Mouse (Mus musculus): Measurements from ENCODE around the gene Olfr263. TPM values are rescaled to one million over a fixed set of nuclear protein-coding genes. Genes with fewer than 3 reads are reported as not detected.
"Not testable (repeated sequence)": the region's sequence is repeated elsewhere in the genome, so short reads cannot be mapped to it uniquely, and the experiment has no call there.

The Olfr263 gene
- not detected in 2 replicates for polyA plus RNA-seq (2015; fragmentation: Nextera tagmentation; extraction: Ambion mirVana)

DNA sequence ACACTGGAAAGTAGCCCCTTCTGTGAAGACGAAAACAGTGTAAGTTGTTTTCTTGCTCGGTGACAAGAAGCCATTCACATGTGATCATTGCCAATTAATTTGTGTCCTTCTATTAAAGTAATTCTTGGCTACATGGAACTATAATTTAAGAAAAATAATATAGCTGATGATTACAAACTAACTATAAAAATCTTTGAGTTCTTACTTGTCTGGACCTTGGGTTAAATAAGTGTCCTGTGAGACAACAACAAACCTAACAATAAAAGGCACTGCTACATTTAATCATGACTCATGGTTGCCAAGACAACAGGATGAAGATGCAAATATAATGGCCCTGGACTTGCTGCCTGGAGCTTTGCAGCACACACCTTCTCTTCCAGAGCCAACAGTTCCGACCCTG lies at the start of gene Olfr263:
Gene Olfr263, plus strand, starts transcription at position 301 of the 400 bp plus-strand sequence.
- H3K4me1 ChIP-seq; H3K27ac ChIP-seq; H3K9ac ChIP-seq; H3K27me3 ChIP-seq; H3K36me3 ChIP-seq; H3K4me3 ChIP-seq; H3K9me3 ChIP-seq; ATAC-seq (ENCODE audit: insufficient number of reproducible peaks, insufficient read depth, low FRiP score, low TSS enrichment, low read depth); H3K4me2 ChIP-seq: not testable (repeated sequence)
- 83% methylated on average over 3 of the region's 3 CpGs for WGBS

DNA sequence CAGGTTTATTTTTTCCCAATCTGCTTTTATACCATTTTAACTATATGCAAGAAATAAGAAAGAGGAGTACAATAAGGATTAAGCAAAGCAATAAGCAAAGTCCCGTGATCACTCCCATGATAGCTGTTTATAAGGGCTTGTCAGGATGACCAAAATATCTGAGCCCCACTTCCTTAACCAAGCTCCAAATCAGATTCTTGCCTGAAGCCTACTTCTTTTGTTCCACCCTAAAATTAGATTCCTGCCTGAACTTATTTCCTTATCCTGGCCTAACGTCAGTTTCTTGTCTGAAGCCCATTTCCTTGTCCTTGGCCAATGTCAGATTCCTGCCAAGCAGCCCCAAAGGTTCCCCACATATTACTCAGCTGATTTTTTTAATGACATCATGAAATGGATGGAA lies 46.8 kb upstream of the Olfr263 start:
- Histone ChIP-seq H3K36me3 (no peaks in the 10 kb centered on the region), H3K27me3 (no peaks in the 10 kb centered on the region), H3K4me2 (no peak overlapping the region), H3K27ac (no peak overlapping the region), H3K4me1 (no peaks in the 10 kb centered on the region), H3K9me3 (no peaks in the 10 kb centered on the region), H3K9ac (no peak overlapping the region), H3K4me3 (no peak overlapping the region)
- no peak for ATAC-seq (ENCODE audit: insufficient number of reproducible peaks, insufficient read depth, low FRiP score, low TSS enrichment, low read depth)
- WGBS: 70% methylated on average over 2 of the region's 2 CpGs

DNA sequence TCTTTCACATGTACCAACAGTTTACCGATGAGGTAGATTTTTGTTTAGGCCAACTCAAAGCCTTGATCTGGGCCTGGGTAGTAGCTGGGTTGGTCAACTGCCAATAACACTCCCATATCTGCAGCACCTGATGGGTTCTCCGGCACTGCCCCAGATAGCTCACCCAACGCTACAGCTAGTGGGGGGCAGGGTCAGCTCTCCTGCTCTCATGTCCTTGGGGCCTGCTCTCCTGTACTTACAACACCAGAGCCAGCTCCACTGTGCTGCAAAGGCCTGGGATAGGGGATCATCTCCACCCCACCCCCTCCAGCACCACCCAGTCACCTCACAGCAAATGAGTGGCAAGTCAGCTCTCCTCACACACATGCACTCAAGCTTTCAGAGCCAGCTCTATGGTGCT lies 19.7 kb upstream of the Olfr263 start:
- Histone ChIP-seq H3K27ac (no peak overlapping the region), H3K9ac (no peak overlapping the region), H3K27me3 (no peaks in the 10 kb centered on the region), H3K36me3 (no peaks in the 10 kb centered on the region), H3K9me3 (no peaks in the 10 kb centered on the region), H3K4me2 (no peak overlapping the region), H3K4me3 (no peak overlapping the region), H3K4me1 (no peaks in the 10 kb centered on the region)
- WGBS: 90% methylated on average over 3 of the region's 3 CpGs
- peak; percentile 71; the same call in 1 of the 2 replicates for ATAC-seq (ENCODE audit: insufficient number of reproducible peaks, insufficient read depth, low FRiP score, low TSS enrichment, low read depth)

DNA sequence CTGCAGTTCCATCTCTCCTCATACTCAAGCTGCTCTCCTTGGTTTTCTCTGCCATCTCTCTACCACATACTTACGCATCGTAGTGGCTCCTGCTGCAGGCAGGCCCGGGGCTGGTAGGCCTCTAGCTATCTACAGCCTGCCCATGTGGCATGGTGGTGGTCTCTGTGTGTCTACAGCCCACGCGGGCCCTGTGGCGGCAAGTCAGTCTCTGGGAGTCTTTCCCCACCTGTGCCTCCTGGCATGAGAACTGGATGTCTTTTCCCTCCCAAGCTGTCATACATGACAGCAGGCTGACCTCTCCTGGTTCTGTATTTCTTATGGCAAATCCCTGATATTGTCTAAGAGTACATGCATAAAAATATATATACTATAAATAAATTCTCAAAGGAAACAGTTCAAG lies 19.0 kb upstream of the Olfr263 start:
- Histone ChIP-seq H3K9me3 (no peaks in the 10 kb centered on the region), H3K9ac (no peak overlapping the region), H3K27ac (no peak overlapping the region), H3K4me3 (no peak overlapping the region), H3K36me3 (no peaks in the 10 kb centered on the region), H3K27me3 (no peaks in the 10 kb centered on the region), H3K4me2 (no peak overlapping the region), H3K4me1 (no peaks in the 10 kb centered on the region)
- 87% methylated on average over 6 of the region's 6 CpGs for WGBS
- ATAC-seq (ENCODE audit: insufficient number of reproducible peaks, insufficient read depth, low FRiP score, low TSS enrichment, low read depth): no peak

DNA sequence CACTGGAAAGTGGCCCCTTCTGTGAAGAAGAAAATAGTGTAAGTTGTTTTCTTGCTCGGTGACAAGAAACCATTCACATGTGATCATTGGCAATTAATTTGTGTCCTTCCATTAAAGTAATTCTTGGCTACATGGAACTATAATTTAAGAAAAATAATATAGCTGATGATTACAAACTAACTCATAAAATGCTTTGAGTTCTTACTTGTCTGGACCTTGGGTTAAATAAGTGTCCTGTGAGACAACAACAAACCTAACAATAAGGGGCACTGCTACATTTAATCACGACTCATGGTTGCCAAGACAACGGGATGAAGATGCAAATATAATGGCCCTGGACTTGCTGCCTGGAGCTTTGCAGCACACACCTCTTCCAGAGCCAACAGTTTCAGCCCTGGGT lies 18.3 kb upstream of the Olfr263 start, which contains the start of gene Olfr1369-ps1:
Gene Olfr1369-ps1, plus strand, starts transcription at position 301 of the 400 bp plus-strand sequence.
- H3K4me2 ChIP-seq; H3K4me1 ChIP-seq; H3K9ac ChIP-seq; H3K27ac ChIP-seq; H3K9me3 ChIP-seq; H3K27me3 ChIP-seq; H3K36me3 ChIP-seq; ATAC-seq (ENCODE audit: insufficient number of reproducible peaks, insufficient read depth, low FRiP score, low TSS enrichment, low read depth); H3K4me3 ChIP-seq: not testable (repeated sequence)
- 79% methylated on average over 3 of the region's 3 CpGs for WGBS

DNA sequence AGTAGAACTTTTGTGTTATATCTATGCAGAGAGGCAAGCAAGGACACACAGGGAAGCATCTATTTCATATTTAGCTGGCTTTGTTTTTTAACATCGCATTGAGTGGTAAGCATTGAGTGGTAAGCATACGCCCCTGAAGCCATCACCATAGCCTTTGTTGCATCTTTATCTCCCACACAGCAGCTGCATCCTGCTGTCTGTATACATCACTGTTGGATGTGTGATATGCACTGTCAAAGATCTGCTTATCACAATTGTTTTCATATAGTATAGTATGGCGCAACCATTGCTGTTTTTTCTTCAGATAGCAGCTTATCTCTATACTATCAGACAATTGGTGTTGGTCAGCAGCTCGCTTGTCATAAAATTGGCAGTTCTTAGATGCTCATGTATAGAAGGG lies 15.3 kb upstream of the Olfr263 start:
- WGBS: 87% methylated on average over 4 of the region's 4 CpGs
- no peak for ATAC-seq (ENCODE audit: insufficient number of reproducible peaks, insufficient read depth, low FRiP score, low TSS enrichment, low read depth)
- no peaks in the 10 kb centered on the region for H3K36me3 ChIP-seq
- no peaks in the 10 kb centered on the region for H3K4me1 ChIP-seq
- no peak overlapping the region for H3K4me2 ChIP-seq
- no peaks in the 10 kb centered on the region for H3K27me3 ChIP-seq
- H3K27ac ChIP-seq: no peak overlapping the region
- H3K4me3 ChIP-seq: no peak overlapping the region
- no peak overlapping the region for H3K9ac ChIP-seq
- H3K9me3 ChIP-seq: no peaks in the 10 kb centered on the region

DNA sequence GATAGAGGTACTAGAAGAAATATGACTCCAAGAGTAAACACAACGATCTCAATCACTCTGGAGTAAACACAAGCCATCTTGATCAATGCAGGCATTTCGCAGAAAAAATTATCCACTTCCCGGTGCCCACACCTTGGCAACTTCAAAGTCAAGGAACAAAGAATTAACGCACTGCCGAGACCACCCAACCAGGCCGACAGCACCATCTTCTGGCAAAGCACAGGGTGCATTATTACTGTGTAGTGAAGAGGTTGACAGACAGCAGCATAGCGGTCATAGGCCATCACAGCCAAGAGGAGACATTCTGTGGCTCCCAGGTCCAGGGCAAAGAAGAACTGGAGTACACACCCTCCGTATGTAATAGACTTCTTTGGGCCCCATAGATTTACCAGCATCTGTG lies 13.0 kb downstream of the Olfr263 start:
- Histone ChIP-seq H3K4me1 (no peaks in the 10 kb centered on the region), H3K27ac (no peak overlapping the region), H3K4me3 (no peak overlapping the region), H3K9me3 (no peaks in the 10 kb centered on the region), H3K36me3 (no peaks in the 10 kb centered on the region), H3K27me3 (no peaks in the 10 kb centered on the region; the same call in 1 of the 2 replicates), H3K4me2 (no peak overlapping the region), H3K9ac (no peak overlapping the region)
- WGBS: 47% methylated on average over 8 of the region's 8 CpGs
- no peak for ATAC-seq (ENCODE audit: insufficient number of reproducible peaks, insufficient read depth, low FRiP score, low TSS enrichment, low read depth)

DNA sequence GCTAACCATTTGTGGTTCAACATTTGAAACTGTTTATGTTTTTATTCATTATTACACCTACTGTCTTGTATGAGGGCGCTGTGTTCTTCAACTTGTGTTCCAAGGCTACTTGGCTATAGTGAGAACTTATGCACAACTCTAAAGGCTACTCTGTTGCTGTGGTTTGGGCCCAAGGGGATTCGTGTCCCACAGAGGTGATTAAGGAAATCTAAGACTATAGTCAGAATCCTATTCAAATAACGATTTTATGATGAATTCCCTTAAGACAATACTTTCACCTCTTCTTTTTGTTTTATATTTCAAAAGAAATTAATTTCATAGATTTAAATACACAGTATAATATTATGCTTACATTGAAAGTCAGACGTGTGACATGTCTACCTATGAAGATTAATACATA lies 16.3 kb downstream of the Olfr263 start, which contains the start of gene Olfr1368:
Gene Olfr1368, minus strand, starts transcription at position 101 of the 400 bp plus-strand sequence.
- Histone ChIP-seq H3K27me3 (no peaks in the 10 kb centered on the region), H3K27ac (no peak within 1 kb of the TSS), H3K4me3 (no peak within 1 kb of the TSS), H3K9ac (no peak within 1 kb of the TSS), H3K4me2 (no peak within 1 kb of the TSS), H3K36me3 (no peaks in the 10 kb centered on the region), H3K4me1 (no peaks in the 10 kb centered on the region), H3K9me3 (no peaks in the 10 kb centered on the region)
- 70% methylated on average over 4 of the region's 4 CpGs for WGBS
- ATAC-seq (ENCODE audit: insufficient number of reproducible peaks, insufficient read depth, low FRiP score, low TSS enrichment, low read depth): no peak

DNA sequence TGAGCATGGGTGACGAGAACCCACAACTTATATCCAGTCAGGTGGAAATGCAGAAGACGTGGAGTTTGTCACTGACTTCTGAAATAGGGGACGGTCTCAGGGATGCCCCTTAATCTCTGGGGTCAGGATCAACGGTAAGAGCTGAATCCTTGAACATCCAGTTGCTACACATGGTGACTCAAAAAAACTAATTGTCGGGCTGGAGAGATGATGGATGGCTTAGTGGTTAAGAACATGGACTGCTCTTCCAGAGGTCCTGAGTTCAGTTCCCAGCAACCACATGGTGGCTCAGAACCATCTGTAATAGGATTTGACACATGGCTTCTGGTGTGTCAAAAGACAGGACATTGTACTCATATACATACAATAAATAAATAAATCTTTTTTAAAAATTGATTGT lies 26.4 kb downstream of the Olfr263 start:
- 83% methylated on average over 5 of the region's 5 CpGs for WGBS
- no peak for ATAC-seq (ENCODE audit: insufficient number of reproducible peaks, insufficient read depth, low FRiP score, low TSS enrichment, low read depth)

DNA sequence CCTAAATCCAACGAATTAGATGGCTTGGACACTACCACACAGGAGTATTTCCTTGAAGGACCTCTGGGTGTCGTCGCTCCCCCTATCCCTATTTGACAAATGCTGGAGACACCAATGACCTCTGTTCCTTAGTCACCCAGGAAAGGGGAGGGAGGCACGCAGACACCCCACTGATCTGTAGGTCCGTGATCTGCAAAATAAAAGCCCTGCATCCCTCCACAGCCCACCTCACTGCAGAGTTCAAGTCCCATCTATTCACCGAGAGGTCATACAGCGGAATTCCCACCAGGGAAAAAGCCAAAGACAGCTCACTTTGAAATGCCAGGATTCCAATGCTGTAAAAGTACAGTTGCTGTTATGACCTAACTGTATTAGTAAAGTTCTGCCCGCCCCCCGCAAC lies 28.6 kb downstream of the Olfr263 start:
- ATAC-seq (ENCODE audit: insufficient number of reproducible peaks, insufficient read depth, low FRiP score, low TSS enrichment, low read depth): no peak
- Histone ChIP-seq H3K4me3 (peak overlapping the region; percentile 66), H3K4me2 (peak overlapping the region; percentile 96), H3K9me3 (no peaks in the 10 kb centered on the region), H3K4me1 (peaks cover 3% of the 10 kb centered on the region; the same call in 1 of the 2 replicates), H3K27me3 (no peaks in the 10 kb centered on the region; the same call in 1 of the 2 replicates), H3K27ac (no peak overlapping the region), H3K36me3 (no peaks in the 10 kb centered on the region), H3K9ac (peak overlapping the region; percentile 27; the same call in 1 of the 2 replicates)
- WGBS: 5% methylated on average over 9 of the region's 9 CpGs

More for the DNA sequence above, 26.4 kb downstream of the Olfr263 start:
- Histone ChIP-seq H3K4me2 (no peak overlapping the region), H3K4me3 (no peak overlapping the region), H3K36me3 (no peaks in the 10 kb centered on the region), H3K27me3 (no peaks in the 10 kb centered on the region; the same call in 1 of the 2 replicates), H3K9ac (no peak overlapping the region), H3K9me3 (no peaks in the 10 kb centered on the region), H3K4me1 (peaks cover 3% of the 10 kb centered on the region; the same call in 1 of the 2 replicates), H3K27ac (no peak overlapping the region)

DNA sequence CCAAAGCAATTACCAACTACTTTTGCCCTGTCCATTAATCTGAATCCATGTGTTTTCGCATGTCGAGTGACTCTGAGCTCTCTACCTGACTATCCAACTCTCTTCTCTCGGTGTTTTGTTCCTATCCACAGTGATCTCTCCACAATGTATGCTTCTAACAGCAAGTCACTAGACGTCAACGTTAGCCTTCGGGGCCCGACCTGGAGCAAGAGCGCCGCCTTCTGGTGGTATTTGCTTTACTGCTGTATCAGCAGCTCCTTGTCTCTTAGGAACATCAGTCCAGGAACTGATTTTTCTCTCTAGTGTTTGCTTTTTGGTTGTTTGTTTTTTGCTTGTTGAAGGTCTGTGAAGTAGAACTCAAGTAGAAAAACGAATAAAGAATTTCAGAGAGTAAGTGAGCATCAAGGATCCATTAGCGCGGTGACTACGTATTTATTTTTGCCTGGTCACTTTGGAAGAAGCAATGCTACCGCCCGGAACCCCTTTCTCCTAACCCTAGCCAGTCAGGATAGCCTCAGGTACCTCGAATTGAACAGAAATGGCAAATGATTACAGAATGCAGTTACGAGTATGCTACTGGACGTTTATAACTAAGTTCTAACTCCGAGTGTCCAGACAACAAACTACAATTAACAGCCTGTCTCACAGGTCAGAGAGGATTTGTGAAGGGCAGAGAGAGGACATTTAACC lies 29.5 kb downstream of the Olfr263 start:
- no peak; the same call in 1 of the 2 replicates for ATAC-seq (ENCODE audit: insufficient number of reproducible peaks, insufficient read depth, low FRiP score, low TSS enrichment, low read depth)
- H3K4me1 ChIP-seq: peaks cover 3% of the 10 kb centered on the region; the same call in 1 of the 2 replicates
- peak overlapping the region; percentile 66 for H3K4me3 ChIP-seq
- peak overlapping the region; percentile 96 for H3K4me2 ChIP-seq
- H3K27ac ChIP-seq: no peak overlapping the region
- WGBS: under 1% methylated on average over 19 of the region's 19 CpGs
- H3K36me3 ChIP-seq: no peaks in the 10 kb centered on the region
- H3K27me3 ChIP-seq: no peaks in the 10 kb centered on the region; the same call in 1 of the 2 replicates
- H3K9ac ChIP-seq: peak overlapping the region; percentile 72
- no peaks in the 10 kb centered on the region for H3K9me3 ChIP-seq

DNA sequence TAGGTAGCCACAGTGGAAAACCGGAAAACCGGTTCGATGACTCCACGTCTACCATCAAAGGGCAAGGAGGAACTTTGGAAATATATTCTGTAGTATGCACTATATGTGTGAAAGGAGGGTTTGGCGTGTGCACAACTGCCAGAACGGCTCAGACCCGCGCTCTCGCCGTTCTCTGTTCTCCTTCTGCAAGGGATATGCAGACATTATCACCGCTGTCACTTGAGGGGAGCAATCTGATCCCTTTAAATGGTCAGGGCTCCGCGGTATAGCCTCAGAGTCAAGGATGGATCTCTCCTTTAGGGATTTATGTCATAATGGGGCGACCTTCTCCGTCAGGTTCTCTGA lies 30.0 kb downstream of the Olfr263 start:
- H3K9me3 ChIP-seq: no peaks in the 10 kb centered on the region
- peak overlapping the region; percentile 66 for H3K4me3 ChIP-seq
- H3K36me3 ChIP-seq: no peaks in the 10 kb centered on the region
- H3K27me3 ChIP-seq: no peaks in the 10 kb centered on the region; the same call in 1 of the 2 replicates
- peaks cover 3% of the 10 kb centered on the region; the same call in 1 of the 2 replicates for H3K4me1 ChIP-seq
- H3K27ac ChIP-seq: no peak overlapping the region
- H3K9ac ChIP-seq: peak overlapping the region; percentile 72
- under 1% methylated on average over 15 of the region's 15 CpGs for WGBS
- H3K4me2 ChIP-seq: peak overlapping the region; percentile 96
- no peak for ATAC-seq (ENCODE audit: insufficient number of reproducible peaks, insufficient read depth, low FRiP score, low TSS enrichment, low read depth)

Measured in embryonic facial prominence, embryonic 13.5 days (tissue).